Mouse (Mus musculus) thymus, adult 2 months (tissue): ENCODE data around the gene Gtpbp8.

Experiments
- CTCF ChIP-seq: fragments of 200-500 bp; IDR thresholded peaks from 2 replicates; pipeline ENCODE4 v1.5.1; 2012; ENCODE audit warnings: mild to moderate bottlenecking, control low read depth, low read length, moderate library complexity, borderline replicate concordance; ENCODE audit not compliant: control insufficient read depth, poor library complexity, insufficient read depth; ENCODE audit errors: extremely low read depth
- POLR2A ChIP-seq: fragments of 200-500 bp; IDR thresholded peaks from 2 replicates; pipeline ENCODE4 v1.6.1; 2012; ENCODE audit warnings: mild to moderate bottlenecking, low read length, control low read depth, moderate library complexity; ENCODE audit not compliant: control insufficient read depth, poor library complexity, insufficient read depth; ENCODE audit errors: extremely low read depth

DNA sequence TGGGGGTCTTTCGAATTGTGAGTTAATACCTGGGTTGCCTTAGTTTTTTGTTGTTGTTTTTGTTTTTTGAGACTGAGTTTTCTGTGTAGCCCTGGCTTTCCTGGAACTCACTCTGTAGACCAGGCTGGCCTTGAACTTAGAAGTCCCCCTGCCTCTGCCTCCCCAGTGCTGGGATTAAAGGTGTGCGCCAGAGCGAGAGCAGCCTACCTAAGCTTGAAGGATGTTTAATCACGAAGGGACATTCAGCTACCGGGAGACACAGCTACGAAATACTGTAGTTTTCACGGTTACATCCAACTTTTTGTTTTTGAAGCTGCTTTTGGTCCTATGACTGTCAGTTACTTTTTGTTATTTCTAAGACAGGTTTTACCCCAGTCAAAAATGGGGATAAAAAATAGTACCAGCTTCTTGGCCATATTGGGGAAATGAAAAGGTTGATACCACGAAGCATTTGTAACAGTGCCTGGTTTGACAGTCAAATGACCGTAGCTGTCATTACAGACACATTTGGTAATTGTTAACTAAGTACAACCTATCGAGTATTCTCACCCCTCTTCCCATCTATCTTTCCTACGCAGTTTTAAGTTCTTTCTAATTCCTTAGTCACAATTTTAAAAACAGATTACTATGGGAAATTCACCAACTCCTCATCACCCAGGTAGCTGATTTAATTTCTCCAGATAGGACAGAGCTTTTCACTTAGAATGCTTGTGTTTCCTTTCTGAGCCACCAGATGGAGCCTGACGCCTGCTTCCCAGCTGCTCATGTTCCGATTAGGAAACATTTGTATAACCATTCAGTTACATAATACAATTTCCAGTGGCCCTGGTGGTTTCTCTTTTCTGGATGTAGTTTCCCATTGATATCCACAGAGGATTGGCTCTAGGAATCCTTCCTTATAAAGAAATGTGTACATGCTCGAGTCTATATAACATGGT is 20.6 kb downstream of the Gtpbp8 start:
- TF ChIP-seq POLR2A (no peak), CTCF (no peak)
